Mouse (Mus musculus) T-helper 1 cell (primary cell): Measurements from ENCODE around the gene Tmem59l.

Experiments used
- in situ Hi-C: fragments of 300-600 bp; cut with MboI, MseI; formaldehyde crosslinking; loops from one replicate; pipeline ENCODE4 v1.15.1; 2025; ENCODE audit warnings: high pct_unique_total_duplicates

Tmem59l gene

GRCm38 (mm10) chr8:70509281-70509952 lies 22.3 kb upstream of the Tmem59l start:
- in situ Hi-C loops, result no loop called here

DNA sequence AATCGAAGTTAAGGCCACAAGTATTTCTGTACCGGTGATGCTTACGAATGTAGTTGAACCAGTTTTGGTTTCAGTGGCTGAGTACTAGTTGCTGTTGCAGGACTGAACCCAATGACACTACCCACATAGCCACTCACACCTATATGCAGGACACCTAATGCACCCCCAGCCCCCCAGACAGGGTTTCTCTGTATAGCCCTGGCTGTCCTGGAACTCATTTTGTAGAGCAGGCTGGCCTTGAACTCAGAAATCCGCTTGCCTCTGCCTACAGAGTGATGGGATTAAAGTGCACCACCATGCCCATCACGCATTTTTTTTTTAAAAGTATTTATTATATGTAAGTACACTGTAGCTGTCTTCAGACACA lies 19.9 kb upstream of the Tmem59l start:
- in situ Hi-C loops, result no loop called here

- in situ Hi-C loops, result no loop called here
Observed at GRCm38 (mm10) chr8:70506328-70507026, 19.3 kb upstream of the Tmem59l start, which contains the start of gene Rex1bd. Rex1bd (minus strand) TSS chr8:70506752.

DNA sequence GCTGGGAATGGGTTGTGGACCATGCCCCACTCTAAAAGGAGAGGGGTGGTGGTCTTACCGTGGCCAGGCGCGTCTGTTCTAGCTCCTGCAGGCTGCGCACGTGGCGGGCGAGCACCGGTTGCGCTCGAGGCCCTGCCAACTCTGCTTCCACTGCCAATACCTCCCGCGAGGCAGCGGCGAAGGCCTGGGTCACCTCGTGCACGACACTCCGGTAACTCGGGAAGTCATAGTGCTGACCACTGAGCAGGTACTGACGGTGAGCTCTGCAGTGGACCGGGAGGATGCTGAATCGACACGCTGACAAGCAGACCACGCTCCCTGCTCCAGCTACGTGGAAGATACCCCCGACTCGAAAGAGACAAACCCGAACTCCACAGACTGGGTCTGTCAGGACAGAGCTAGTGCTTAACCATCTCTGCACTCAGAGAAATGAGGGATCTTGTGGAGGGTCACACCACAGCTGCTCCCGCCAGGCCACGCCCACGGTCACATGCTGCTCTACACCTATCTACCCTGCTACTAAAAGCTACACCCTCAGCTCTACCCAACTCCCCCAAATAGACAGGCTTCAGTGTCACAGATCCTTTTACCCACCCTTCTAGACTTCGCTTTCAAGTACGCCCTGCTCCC lies 18.7 kb upstream of the Tmem59l start:
- in situ Hi-C loops, result no loop called here

DNA sequence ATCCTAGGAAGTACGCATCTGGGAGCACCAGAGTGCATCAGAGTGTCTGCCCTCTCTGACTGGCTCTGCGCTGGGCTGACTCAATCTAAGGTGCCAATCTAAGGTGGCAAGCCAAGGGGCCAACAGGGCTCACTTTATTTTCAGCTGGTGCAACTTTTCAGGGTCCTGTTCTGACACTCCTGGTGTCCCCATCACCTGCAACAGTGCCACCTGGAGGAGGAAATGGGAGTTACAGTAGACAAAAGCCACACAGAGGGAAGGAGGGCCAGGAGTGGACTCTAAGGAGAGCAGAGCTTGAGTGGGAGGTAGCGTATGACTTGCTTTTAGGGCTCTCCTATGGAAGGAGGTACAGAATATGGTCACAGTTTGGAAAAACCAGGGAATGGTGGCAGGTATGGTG lies 17.7 kb upstream of the Tmem59l start:
- in situ Hi-C loops, result loop anchor here (5.0 kb wide), 1 partner anchor 88 kb away; no protein-coding TSS in a partner anchor

GRCm38 (mm10) chr8:70504291-70504716 lies 17.1 kb upstream of the Tmem59l start:
- in situ Hi-C loops, result loop anchor here (5.0 kb wide), 1 partner anchor 87 kb away; no protein-coding TSS in a partner anchor

DNA sequence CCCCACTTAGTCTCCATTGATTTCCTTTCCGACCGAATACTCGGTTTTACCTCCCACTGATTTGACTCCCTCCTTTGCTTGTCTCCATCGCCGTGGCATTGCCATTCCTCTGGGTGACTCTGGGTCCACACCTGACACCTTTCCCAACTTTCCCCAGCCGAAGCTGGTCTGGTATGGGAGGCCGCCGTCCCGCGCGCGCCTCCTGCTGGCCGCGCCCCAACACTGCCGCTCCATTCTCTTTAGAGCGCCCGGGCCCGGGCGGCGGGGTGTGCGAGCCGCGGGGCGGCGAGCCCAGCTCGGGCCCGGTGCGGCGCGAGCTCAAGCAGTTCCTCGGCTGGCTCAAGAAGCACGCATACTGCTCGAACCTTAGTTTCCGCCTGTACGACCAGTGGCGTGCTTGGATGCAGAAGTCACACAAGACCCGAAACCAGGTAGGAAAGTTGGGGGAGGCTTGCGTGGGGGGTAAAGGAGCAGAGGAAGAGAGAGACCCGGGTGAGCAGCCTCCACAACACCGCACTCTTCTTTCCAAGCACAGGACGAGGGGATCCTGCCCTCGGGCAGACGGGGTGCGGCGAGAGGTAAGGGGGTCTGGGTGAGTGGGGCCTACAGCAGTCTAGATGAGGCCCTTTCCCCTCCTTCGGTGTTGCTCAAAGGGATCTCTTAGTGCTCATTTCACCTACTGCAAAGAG lies 16.0 kb upstream of the Tmem59l start:
- in situ Hi-C loops, result loop anchor here (5.0 kb wide), 1 partner anchor 86 kb away; no protein-coding TSS in a partner anchor

GRCm38 (mm10) chr8:70502540-70502939 lies 15.4 kb upstream of the Tmem59l start:
- in situ Hi-C loops, result loop anchor here (5.0 kb wide), 1 partner anchor 85 kb away; no protein-coding TSS in a partner anchor

GRCm38 (mm10) chr8:70501820-70502529 lies 14.8 kb upstream of the Tmem59l start:
- in situ Hi-C loops, result loop anchor here (5.0 kb wide), 1 partner anchor 85 kb away; no protein-coding TSS in a partner anchor

GRCm38 (mm10) chr8:70500386-70501301 lies 13.5 kb upstream of the Tmem59l start:
- in situ Hi-C loops, result loop anchor here (5.0 kb wide), 1 partner anchor 83 kb away; no protein-coding TSS in a partner anchor

GRCm38 (mm10) chr8:70495771-70496062 lies 8.6 kb upstream of the Tmem59l start:
- in situ Hi-C loops, result no loop called here

- in situ Hi-C loops, result no loop called here
Observed at GRCm38 (mm10) chr8:70495001-70495770, 8.0 kb upstream of the Tmem59l start.

- in situ Hi-C loops, result no loop called here
Observed at GRCm38 (mm10) chr8:70494416-70494945, 7.3 kb upstream of the Tmem59l start.

GRCm38 (mm10) chr8:70493692-70494415 lies 6.7 kb upstream of the Tmem59l start:
- in situ Hi-C loops, result no loop called here

DNA sequence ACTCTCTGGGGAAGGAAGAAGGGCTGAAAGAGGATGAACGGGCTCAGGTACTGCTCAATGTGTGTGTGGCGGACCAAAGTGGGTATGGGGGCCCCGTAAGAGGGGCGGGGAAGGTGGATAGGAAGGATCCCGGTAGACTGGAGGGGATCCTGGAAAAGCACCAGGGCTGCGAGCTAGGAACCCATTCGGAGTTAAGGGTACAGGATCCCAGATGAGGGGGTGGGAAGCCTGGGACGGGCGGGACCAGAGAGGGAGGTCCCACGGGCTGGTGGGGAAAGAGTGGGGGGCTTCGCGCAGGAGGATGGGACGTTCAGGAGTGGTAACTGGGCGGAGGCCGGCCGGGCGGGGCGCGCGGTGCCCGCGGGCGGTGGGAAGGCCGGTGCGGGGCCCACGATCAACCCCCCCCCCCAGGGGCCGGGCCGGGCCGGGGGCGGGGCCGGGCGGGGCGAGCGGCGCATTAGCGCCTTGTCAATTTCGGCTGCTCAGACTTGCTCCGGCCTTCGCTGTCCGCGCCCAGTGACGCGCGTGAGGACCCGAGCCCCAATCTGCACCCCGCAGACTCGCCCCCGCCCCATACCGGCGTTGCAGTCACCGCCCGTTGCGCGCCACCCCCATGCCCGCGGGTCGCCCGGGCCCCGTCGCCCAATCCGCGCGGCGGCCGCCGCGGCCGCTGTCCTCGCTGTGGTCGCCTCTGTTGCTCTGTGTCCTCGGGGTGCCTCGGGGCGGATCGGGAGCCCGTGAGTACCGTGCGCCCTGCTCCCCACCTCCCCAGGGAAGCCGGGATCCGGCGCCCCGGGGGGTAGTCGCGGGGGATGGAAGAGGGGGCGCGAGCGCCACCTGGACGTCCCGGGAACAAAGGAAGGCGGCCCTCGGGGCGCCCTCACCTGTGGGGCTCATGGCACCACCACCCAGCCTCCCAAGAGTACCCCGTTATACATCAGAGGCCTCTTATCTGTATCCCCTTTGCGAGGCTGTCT lies 5.8 kb upstream of the Tmem59l start, which contains the start of gene Crlf1:
TSS of gene Crlf1 (plus strand) at position 495 of the 977 bp plus-strand sequence.
- in situ Hi-C loops, result no loop called here

DNA sequence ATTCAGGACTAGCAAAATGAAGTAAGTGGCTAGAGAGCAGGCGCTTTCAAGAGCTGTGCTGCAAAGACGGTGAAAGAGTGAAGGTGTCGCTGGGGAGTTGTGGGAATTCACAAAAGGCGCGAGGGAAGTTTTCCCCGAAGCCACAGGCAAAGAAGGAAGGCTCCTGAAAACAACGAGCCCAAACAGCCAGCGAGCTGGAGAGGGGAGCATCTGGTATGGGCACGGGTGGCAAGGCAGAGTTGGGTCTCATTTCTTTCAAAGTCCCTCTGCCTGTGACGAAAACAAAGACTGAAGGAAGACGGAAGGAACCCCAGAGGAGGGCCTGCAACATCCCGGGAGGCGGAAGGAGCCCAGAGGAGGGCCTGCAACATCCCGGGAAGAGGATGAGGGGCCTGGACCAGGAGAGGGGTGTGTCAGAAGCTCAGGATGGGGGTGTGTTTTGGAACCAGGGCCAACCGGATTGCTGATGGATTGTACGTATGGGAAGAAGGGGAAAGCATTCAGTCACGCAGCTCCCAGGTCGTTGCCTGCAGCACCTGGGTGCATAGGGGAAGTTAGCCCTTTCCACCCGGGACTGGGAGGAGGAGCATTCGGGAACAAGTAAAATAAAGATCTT lies 3.8 kb upstream of the Tmem59l start:
- in situ Hi-C loops, result no loop called here
